Mouse (Mus musculus): ENCODE data around the gene Psmb3. TPM values are rescaled to one million over a fixed set of nuclear protein-coding genes. Genes with fewer than 3 reads are reported as not detected.

Psmb3 gene
- polyA plus RNA-seq, 1 experiment: 296 TPM

DNA sequence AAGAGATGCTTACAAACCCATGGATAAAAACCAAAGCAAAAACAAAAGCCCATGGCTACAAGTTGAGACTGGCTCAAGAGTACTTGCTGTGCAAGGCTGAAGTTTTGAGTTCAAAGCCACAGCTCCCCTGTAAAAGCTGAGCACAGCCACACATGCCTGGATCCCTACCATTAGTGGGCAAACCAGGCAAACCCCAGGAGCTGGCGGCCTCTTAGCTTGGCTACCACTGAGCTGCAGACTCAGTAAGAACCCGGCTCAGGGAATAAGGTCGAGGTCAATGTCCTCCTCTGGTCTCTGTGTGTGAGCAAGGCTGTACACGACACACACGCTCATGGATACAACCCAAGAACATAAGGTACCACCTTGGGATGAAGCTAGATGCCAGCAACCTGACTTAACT lies 45.3 kb downstream of the Psmb3 start:
- H3K36me3 ChIP-seq (ENCODE audit: control insufficient read depth, insufficient read depth, low read length, poor library complexity, severe bottlenecking): peaks cover 33% of the 10 kb centered on the region
- TF ChIP-seq CTCF (IDR thresholded peaks at IDR 0.05; ENCODE audit: low read depth, low read length) (no peak), POLR2A (IDR thresholded peaks at IDR 0.05; ENCODE audit: insufficient read depth, low read length) (no peak), EP300 (IDR thresholded peaks at IDR 0.05; ENCODE audit: insufficient read depth, low read depth, low read length) (no peak)

DNA sequence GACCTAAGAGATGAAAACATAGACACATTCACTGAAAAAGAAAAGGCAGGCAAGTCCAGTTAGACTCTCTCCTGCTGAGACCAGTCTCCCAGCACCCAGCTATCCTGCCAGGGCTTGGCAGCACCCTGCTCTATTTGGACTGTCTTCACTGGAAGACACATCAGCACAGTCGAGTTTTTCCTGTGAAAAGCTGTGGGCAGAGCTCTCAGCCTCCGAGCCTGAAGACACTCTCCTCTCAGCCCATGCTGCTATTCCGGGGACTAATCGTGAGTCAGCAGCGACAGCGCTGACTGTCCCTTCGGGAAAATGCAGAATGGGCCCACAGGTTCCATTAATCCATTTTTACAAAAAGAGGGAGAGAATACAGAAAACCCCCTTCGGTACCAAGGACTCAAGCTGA lies 50.1 kb downstream of the Psmb3 start:
- Histone ChIP-seq H3K27me3 (ENCODE audit: control insufficient read depth, insufficient read depth, low read length, poor library complexity, severe bottlenecking) (no peaks in the 10 kb centered on the region), H3K9me3 (replicated peaks; ENCODE audit: control insufficient read depth, insufficient read depth, low read length, poor library complexity, severe bottlenecking) (no peaks in the 10 kb centered on the region), H3K27ac (ENCODE audit: insufficient read depth, low read length) (no peak overlapping the region), H3K4me3 (ENCODE audit: low read depth, low read length) (no peak overlapping the region), H3K9ac (ENCODE audit: low read depth, poor library complexity, severe bottlenecking) (no peak overlapping the region), H3K4me1 (ENCODE audit: control insufficient read depth, insufficient read depth, low read length) (no peaks in the 10 kb centered on the region), H3K36me3 (ENCODE audit: control insufficient read depth, insufficient read depth, low read length, poor library complexity, severe bottlenecking) (peaks cover 40% of the 10 kb centered on the region)
- TF ChIP-seq CTCF (IDR thresholded peaks at IDR 0.05; ENCODE audit: low read depth, low read length): no peak
- TF ChIP-seq POLR2A (IDR thresholded peaks at IDR 0.05; ENCODE audit: insufficient read depth, low read length): no peak
- TF ChIP-seq EP300 (IDR thresholded peaks at IDR 0.05; ENCODE audit: insufficient read depth, low read depth, low read length): no peak

More for the DNA sequence above, 45.3 kb downstream of the Psmb3 start:
- Histone ChIP-seq H3K9me3 (replicated peaks; ENCODE audit: control insufficient read depth, insufficient read depth, low read length, poor library complexity, severe bottlenecking) (no peaks in the 10 kb centered on the region), H3K9ac (ENCODE audit: low read depth, poor library complexity, severe bottlenecking) (no peak overlapping the region), H3K4me1 (ENCODE audit: control insufficient read depth, insufficient read depth, low read length) (no peaks in the 10 kb centered on the region), H3K27ac (ENCODE audit: insufficient read depth, low read length) (no peak overlapping the region), H3K4me3 (ENCODE audit: low read depth, low read length) (no peak overlapping the region), H3K27me3 (ENCODE audit: control insufficient read depth, insufficient read depth, low read length, poor library complexity, severe bottlenecking) (no peaks in the 10 kb centered on the region)

DNA sequence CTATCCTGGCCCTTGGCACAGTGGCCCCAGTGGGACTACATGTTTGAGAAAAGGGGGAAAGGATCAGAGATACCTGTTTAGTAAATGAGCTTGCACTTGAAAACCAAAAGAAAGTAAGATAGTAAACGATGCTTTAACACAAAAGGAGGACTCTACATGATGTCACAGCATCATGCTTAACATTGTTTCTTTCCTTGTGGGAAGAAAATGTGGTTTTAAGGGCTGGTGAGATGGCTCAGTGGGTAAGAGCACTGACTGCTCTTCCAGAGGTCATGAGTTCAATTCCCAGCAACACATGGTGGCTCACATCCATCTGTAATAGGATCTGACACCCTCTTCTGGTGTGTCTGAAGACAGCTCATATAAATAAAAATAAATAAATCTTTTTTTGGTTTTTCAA lies 54.9 kb downstream of the Psmb3 start:
- Histone ChIP-seq H3K36me3 (ENCODE audit: control insufficient read depth, insufficient read depth, low read length, poor library complexity, severe bottlenecking) (peaks cover 23% of the 10 kb centered on the region), H3K9ac (ENCODE audit: low read depth, poor library complexity, severe bottlenecking) (no peak overlapping the region), H3K4me3 (ENCODE audit: low read depth, low read length) (no peak overlapping the region), H3K27ac (ENCODE audit: insufficient read depth, low read length) (no peak overlapping the region), H3K27me3 (ENCODE audit: control insufficient read depth, insufficient read depth, low read length, poor library complexity, severe bottlenecking) (no peaks in the 10 kb centered on the region), H3K4me1 (ENCODE audit: control insufficient read depth, insufficient read depth, low read length) (no peaks in the 10 kb centered on the region), H3K9me3 (replicated peaks; ENCODE audit: control insufficient read depth, insufficient read depth, low read length, poor library complexity, severe bottlenecking) (no peaks in the 10 kb centered on the region)
- TF ChIP-seq POLR2A (IDR thresholded peaks at IDR 0.05; ENCODE audit: insufficient read depth, low read length) (no peak), EP300 (IDR thresholded peaks at IDR 0.05; ENCODE audit: insufficient read depth, low read depth, low read length) (no peak), CTCF (IDR thresholded peaks at IDR 0.05; ENCODE audit: low read depth, low read length) (no peak)

DNA sequence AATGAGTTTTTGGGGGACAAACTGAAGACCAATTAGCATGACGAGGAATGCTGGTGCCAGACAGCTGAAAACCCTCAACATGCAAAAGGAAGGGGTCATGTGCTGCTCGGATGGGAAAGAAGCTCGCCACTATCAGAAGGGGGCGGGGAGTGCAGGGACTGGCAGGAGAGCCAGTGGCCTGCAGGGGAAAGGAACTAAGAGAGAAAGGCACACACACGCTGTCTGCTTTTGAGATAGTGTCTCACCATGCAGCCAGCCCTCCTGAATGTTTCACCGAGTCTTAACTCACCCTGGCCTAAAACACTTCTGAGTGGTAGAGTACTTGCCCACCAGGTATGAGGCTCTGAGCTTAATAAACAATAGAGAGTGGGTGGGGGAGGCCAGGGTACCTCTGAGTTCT lies 55.7 kb downstream of the Psmb3 start:
- Histone ChIP-seq H3K9me3 (replicated peaks; ENCODE audit: control insufficient read depth, insufficient read depth, low read length, poor library complexity, severe bottlenecking) (no peaks in the 10 kb centered on the region), H3K27me3 (ENCODE audit: control insufficient read depth, insufficient read depth, low read length, poor library complexity, severe bottlenecking) (no peaks in the 10 kb centered on the region), H3K4me3 (ENCODE audit: low read depth, low read length) (no peak overlapping the region), H3K36me3 (ENCODE audit: control insufficient read depth, insufficient read depth, low read length, poor library complexity, severe bottlenecking) (peaks cover 18% of the 10 kb centered on the region), H3K4me1 (ENCODE audit: control insufficient read depth, insufficient read depth, low read length) (peaks cover 1% of the 10 kb centered on the region), H3K27ac (ENCODE audit: insufficient read depth, low read length) (no peak overlapping the region), H3K9ac (ENCODE audit: low read depth, poor library complexity, severe bottlenecking) (no peak overlapping the region)
- no peak for TF ChIP-seq POLR2A (IDR thresholded peaks at IDR 0.05; ENCODE audit: insufficient read depth, low read length)
- no peak for TF ChIP-seq CTCF (IDR thresholded peaks at IDR 0.05; ENCODE audit: low read depth, low read length)
- no peak for TF ChIP-seq EP300 (IDR thresholded peaks at IDR 0.05; ENCODE audit: insufficient read depth, low read depth, low read length)

DNA sequence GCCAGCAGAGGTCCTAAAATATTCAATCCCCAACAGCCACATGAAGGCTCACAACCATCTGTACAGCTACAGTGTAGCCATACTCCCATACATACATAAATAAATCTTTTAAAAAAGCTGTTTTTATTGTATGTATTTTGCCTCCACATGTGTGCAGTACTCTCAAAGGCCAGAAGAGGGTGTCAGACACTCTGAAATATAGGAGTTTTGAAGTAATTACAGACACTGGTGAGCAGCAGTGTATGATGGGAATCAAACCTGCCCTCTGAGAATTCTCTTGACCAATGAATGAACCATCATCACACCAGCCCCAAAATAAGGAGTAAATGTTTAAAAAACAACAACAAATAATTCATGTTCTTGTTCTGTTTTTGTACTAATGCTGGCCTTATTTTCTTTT lies 58.4 kb downstream of the Psmb3 start:
- no peak overlapping the region for H3K27ac ChIP-seq (ENCODE audit: insufficient read depth, low read length)
- TF ChIP-seq EP300 (IDR thresholded peaks at IDR 0.05; ENCODE audit: insufficient read depth, low read depth, low read length): no peak
- peaks cover 15% of the 10 kb centered on the region for H3K36me3 ChIP-seq (ENCODE audit: control insufficient read depth, insufficient read depth, low read length, poor library complexity, severe bottlenecking)
- no peak overlapping the region for H3K4me3 ChIP-seq (ENCODE audit: low read depth, low read length)
- H3K9me3 ChIP-seq (replicated peaks; ENCODE audit: control insufficient read depth, insufficient read depth, low read length, poor library complexity, severe bottlenecking): no peaks in the 10 kb centered on the region
- no peak overlapping the region for H3K9ac ChIP-seq (ENCODE audit: low read depth, poor library complexity, severe bottlenecking)
- no peaks in the 10 kb centered on the region for H3K27me3 ChIP-seq (ENCODE audit: control insufficient read depth, insufficient read depth, low read length, poor library complexity, severe bottlenecking)
- H3K4me1 ChIP-seq (ENCODE audit: control insufficient read depth, insufficient read depth, low read length): peaks cover 2% of the 10 kb centered on the region

Other genes starting within 250 kb of the Psmb3 start
- gene 4933428G20Rik, start 203.1 kb upstream of the Psmb3 start, polyA plus RNA-seq (2011; ENCODE audit: insufficient read depth, insufficient read length, low read depth, missing spikeins): not detected in 2 replicates
- gene Srcin1, start 127.2 kb upstream of the Psmb3 start, polyA plus RNA-seq (2011; ENCODE audit: insufficient read depth, insufficient read length, low read depth, missing spikeins): 7.7 and 8.3 TPM in 2 replicates
- gene Epop, start 73.7 kb upstream of the Psmb3 start, polyA plus RNA-seq (2011; ENCODE audit: insufficient read depth, insufficient read length, low read depth, missing spikeins): 39.3 and 44.1 TPM in 2 replicates
- gene Mllt6, start 40.0 kb upstream of the Psmb3 start, polyA plus RNA-seq (2011; ENCODE audit: insufficient read depth, insufficient read length, low read depth, missing spikeins): 23.7 and 25.2 TPM in 2 replicates
- 62.3 and 77.2 TPM in 2 replicates for gene Cisd3, start 17.6 kb upstream of the Psmb3 start, polyA plus RNA-seq (2011; ENCODE audit: insufficient read depth, insufficient read length, low read depth, missing spikeins)
- 74.6 and 84.0 TPM in 2 replicates for gene Pcgf2, start 2.9 kb upstream of the Psmb3 start, polyA plus RNA-seq (2011; ENCODE audit: insufficient read depth, insufficient read length, low read depth, missing spikeins)
- gene Pip4k2b, start 41.3 kb downstream of the Psmb3 start, polyA plus RNA-seq (2011; ENCODE audit: insufficient read depth, insufficient read length, low read depth, missing spikeins): 35.0 and 36.6 TPM in 2 replicates
- gene Cwc25, start 63.2 kb downstream of the Psmb3 start, polyA plus RNA-seq (2011; ENCODE audit: insufficient read depth, insufficient read length, low read depth, missing spikeins): 14.5 and 16.9 TPM in 2 replicates
- 0.99 TPM in 1 of 2 replicates, not detected in the other for gene 1700001P01Rik, start 72.5 kb downstream of the Psmb3 start, polyA plus RNA-seq (2011; ENCODE audit: insufficient read depth, insufficient read length, low read depth, missing spikeins)
- 777 and 842 TPM in 2 replicates for gene Rpl23, start 79.0 kb downstream of the Psmb3 start, polyA plus RNA-seq (2011; ENCODE audit: insufficient read depth, insufficient read length, low read depth, missing spikeins)
- gene Lasp1, start 95.6 kb downstream of the Psmb3 start, polyA plus RNA-seq (2011; ENCODE audit: insufficient read depth, insufficient read length, low read depth, missing spikeins): 228 and 231 TPM in 2 replicates
- 2.8 and 3.4 TPM in 2 replicates for gene B230217C12Rik, start 137.4 kb downstream of the Psmb3 start, polyA plus RNA-seq (2011; ENCODE audit: insufficient read depth, insufficient read length, low read depth, missing spikeins)
- 2.5 and 2.8 TPM in 2 replicates for gene Fbxo47, start 180.8 kb downstream of the Psmb3 start, polyA plus RNA-seq (2011; ENCODE audit: insufficient read depth, insufficient read length, low read depth, missing spikeins)

Data from ES-Bruce4 (cell line).